Mouse (Mus musculus) intestine, embryonic 16.5 days (tissue): Measurements from ENCODE around the gene Slco1b2. TPM values are rescaled to one million over a fixed set of nuclear protein-coding genes. Genes with fewer than 3 reads are reported as not detected.

ENCODE experiments used
- ATAC-seq: fragments of 200-750 bp; cut with Nextera tagmentation; 2 replicates; pipeline ENCODE4 v1.8.0; 2017; ENCODE audit warnings: moderate TSS enrichment, moderate library complexity
- H3K27ac ChIP-seq: fragments of 300-500 bp; sonication (generic); 2 replicates; pipeline ENCODE4 v1.5.1; 2014; ENCODE audit warnings: mild to moderate bottlenecking, low read length
- H3K27me3 ChIP-seq: fragments of 300-500 bp; sonication (generic); replicated peaks from 2 replicates; pipeline ENCODE4 v1.6.1; 2014; ENCODE audit warnings: low read length, control low read depth, mixed read lengths; ENCODE audit not compliant: control insufficient read depth, insufficient read depth
- H3K36me3 ChIP-seq: fragments of 300-500 bp; sonication (generic); 2 replicates; pipeline ENCODE4 v1.6.1; 2014; ENCODE audit warnings: low read length, control low read depth; ENCODE audit not compliant: control insufficient read depth, insufficient read depth
- H3K4me1 ChIP-seq: fragments of 300-500 bp; sonication (generic); 2 replicates; pipeline ENCODE4 v1.6.1; 2014; ENCODE audit warnings: low read length, control low read depth, mixed read lengths; ENCODE audit not compliant: control insufficient read depth, insufficient read depth
- H3K4me2 ChIP-seq: fragments of 300-500 bp; sonication (generic); 2 replicates; pipeline ENCODE4 v1.6.1; 2014; ENCODE audit warnings: low read depth, low read length, control low read depth
- H3K4me3 ChIP-seq: fragments of 300-500 bp; sonication (generic); 2 replicates; pipeline ENCODE4 v1.5.1; 2014; ENCODE audit warnings: mild to moderate bottlenecking, low read length
- H3K9ac ChIP-seq: fragments of 300-500 bp; sonication (generic); 2 replicates; pipeline ENCODE4 v1.6.1; 2014; ENCODE audit warnings: low read depth, low read length
- H3K9me3 ChIP-seq: fragments of 300-500 bp; sonication (generic); 2 replicates; pipeline ENCODE4 v1.6.1; 2016; ENCODE audit warnings: low read length, control low read depth; ENCODE audit not compliant: control insufficient read depth
- WGBS: fragments of 180-500 bp; shearing (Covaris S2); extraction: QIAGEN DNeasy Blood & Tissue Kit; methylation state at CpG from one replicate; pipeline ENCODE4 v1.1.7; 2014; 5-methylcytosine and 5-hydroxymethylcytosine counted together
- polyA plus RNA-seq: library from polyadenylated mRNA; unstranded; fragments of >200 nt; fragmentation: Nextera tagmentation; extraction: Ambion mirVana; gene quantifications from 2 replicates; pipeline ENCODE4 v1.2.1, GENCODE M21; 2015

Slco1b2 gene
- polyA plus RNA-seq, 1 experiment from 2014 or later: 0.10 TPM

DNA sequence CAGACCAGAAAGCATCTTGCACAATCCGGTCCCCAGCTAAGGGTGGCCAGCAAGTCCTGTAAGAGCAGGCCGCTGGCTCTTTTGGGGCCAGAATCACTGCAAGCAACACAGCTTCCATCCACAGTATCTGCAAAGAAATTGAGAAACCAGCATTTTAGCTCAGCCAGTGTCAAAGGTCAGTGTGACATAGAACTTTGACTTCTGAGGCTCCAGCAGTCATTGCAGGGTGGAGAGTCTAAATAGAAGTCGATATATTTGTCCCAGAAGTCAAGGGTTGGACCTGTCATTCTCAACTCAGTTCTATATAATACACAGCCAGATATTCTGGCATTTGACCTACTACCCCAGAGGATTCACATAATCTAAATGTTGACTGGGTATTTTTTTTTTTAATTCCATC, 14.0 kb upstream of the Slco1b2 start:
- no peak overlapping the region for H3K27ac ChIP-seq
- ATAC-seq: no peak
- H3K9ac ChIP-seq: no peak overlapping the region
- H3K4me3 ChIP-seq: no peak overlapping the region
- no peaks in the 10 kb centered on the region for H3K9me3 ChIP-seq
- no peak overlapping the region for H3K4me2 ChIP-seq
- no peaks in the 10 kb centered on the region for H3K4me1 ChIP-seq
- WGBS: 88% methylated on average over 3 of the region's 3 CpGs
- no peaks in the 10 kb centered on the region for H3K36me3 ChIP-seq
- no peaks in the 10 kb centered on the region for H3K27me3 ChIP-seq

DNA sequence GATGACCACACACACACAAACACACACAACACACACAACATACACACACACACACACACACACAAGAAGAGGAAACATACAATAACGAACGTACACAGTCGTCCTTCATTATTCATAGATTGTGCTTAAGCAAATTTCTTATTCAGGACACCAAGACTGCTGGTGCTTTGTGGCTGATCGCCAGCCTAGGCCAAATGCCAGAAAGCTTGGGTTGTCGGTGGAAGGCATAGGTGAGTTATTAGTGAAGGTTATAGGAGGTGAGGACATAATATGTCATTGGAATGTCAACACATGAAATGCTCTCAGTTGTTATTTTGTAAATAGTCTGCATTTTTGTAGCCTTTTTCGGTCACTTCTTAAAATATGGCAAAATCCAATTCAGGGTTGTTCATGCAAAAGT, 3.6 kb downstream of the Slco1b2 start:
- Histone ChIP-seq H3K4me1 (no peaks in the 10 kb centered on the region), H3K36me3 (no peaks in the 10 kb centered on the region), H3K27me3 (no peaks in the 10 kb centered on the region), H3K9ac (no peak overlapping the region), H3K9me3 (no peaks in the 10 kb centered on the region), H3K27ac (no peak overlapping the region), H3K4me3 (no peak overlapping the region), H3K4me2 (no peak overlapping the region)
- WGBS: 88% methylated on average over 6 of the region's 6 CpGs
- ATAC-seq: no peak

DNA sequence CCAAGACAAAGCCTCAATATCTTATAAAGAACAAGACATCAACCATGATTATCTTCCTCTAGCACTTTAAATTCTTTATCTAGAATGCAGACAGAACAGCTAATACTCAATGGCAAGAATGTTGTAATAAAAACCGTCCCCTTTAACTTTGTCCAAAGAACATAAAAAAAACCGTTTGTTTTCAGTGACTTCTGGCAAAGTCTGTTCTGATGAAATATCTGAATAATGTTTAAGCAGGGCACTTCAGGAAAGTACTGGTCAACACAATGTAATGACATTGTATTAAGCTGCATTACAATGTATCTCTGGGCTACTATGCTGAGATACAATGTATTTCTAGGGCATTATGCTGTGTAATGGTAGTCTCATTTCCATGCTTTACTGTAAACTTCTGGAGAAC, 5.9 kb downstream of the Slco1b2 start:
- no peak overlapping the region for H3K4me3 ChIP-seq
- no peak for ATAC-seq
- no peak overlapping the region for H3K27ac ChIP-seq
- H3K36me3 ChIP-seq: no peaks in the 10 kb centered on the region
- H3K27me3 ChIP-seq: no peaks in the 10 kb centered on the region
- no peaks in the 10 kb centered on the region for H3K4me1 ChIP-seq
- no peak overlapping the region for H3K4me2 ChIP-seq
- H3K9ac ChIP-seq: no peak overlapping the region
- WGBS: 55% methylated on average over 2 of the region's 2 CpGs
- H3K9me3 ChIP-seq: no peaks in the 10 kb centered on the region

DNA sequence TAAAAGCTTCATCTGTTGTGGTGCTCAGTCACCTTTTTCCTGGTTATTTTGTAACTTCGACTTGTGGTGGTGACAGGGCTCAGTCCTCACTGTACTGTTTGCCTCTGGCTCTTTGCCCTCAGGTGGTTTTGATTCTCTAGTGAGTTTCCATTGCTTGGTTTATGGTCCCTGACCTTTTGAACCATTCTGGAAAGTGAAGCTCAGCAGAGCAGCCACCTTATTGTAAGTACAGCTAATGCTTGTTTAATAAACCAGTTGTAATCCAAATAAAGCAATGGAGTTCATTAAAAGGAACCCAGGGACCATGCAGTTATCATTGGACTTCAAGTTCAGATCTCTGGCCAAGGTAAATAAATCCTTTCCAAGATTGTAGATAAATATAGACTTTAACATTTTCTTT, 11.3 kb downstream of the Slco1b2 start:
- H3K36me3 ChIP-seq: no peaks in the 10 kb centered on the region
- H3K4me1 ChIP-seq: no peaks in the 10 kb centered on the region
- no peak overlapping the region for H3K9ac ChIP-seq
- no peak overlapping the region for H3K4me2 ChIP-seq
- ATAC-seq: peak; percentile 52
- no peaks in the 10 kb centered on the region for H3K9me3 ChIP-seq
- H3K27ac ChIP-seq: no peak overlapping the region
- 52% methylated on average over 1 of the region's 1 CpGs for WGBS
- no peaks in the 10 kb centered on the region for H3K27me3 ChIP-seq
- H3K4me3 ChIP-seq: no peak overlapping the region

DNA sequence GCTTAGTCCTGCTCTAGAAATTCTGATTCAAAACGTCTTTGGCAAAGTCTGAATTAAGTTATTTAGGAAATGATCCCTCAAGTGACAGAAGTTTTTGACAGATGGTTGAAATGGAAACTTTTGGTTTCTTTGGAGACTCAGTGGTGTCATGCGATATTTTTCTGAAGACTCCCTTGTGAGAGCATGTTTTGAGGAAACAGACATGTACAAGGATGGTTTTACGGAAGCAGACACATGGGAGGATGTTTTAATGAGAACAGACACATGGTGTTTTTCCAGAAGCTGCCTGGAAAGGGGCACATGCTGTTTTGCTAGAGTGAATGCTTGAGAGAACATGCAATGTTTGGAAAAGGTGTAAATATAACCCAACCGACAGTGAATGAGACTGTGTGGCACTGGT, 57.7 kb downstream of the Slco1b2 start:
- WGBS: 54% methylated on average over 4 of the region's 4 CpGs
- H3K27me3 ChIP-seq: no peaks in the 10 kb centered on the region; the same call in 1 of the 2 replicates
- no peak overlapping the region for H3K4me2 ChIP-seq
- ATAC-seq: no peak
- no peak overlapping the region for H3K9ac ChIP-seq
- H3K4me1 ChIP-seq: no peaks in the 10 kb centered on the region
- H3K4me3 ChIP-seq: no peak overlapping the region
- no peak overlapping the region for H3K27ac ChIP-seq
- H3K36me3 ChIP-seq: no peaks in the 10 kb centered on the region
- H3K9me3 ChIP-seq: no peaks in the 10 kb centered on the region

DNA sequence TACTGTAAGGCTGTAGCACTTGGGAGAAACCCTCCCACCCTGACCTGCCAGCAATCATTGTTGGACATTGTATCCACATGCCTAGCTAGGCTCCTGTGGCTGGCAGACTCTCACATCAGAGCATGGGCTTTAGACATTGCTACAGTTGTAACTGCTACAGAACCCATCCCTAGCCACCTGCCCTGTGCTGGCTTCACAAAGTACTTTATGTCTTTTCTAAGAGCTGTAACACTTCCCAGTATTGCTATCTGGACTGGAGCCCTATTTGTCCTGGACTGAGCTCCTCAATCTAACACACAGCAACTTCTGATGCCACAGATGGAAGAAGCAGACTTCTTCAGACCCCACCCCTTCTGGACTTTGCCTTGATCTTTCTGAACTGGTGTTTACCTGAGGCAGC, 61.9 kb downstream of the Slco1b2 start:
- no peaks in the 10 kb centered on the region for H3K36me3 ChIP-seq
- no peaks in the 10 kb centered on the region for H3K4me1 ChIP-seq
- no peak overlapping the region for H3K9ac ChIP-seq
- no peak for ATAC-seq
- H3K27ac ChIP-seq: no peak overlapping the region
- no peaks in the 10 kb centered on the region for H3K9me3 ChIP-seq
- H3K4me3 ChIP-seq: no peak overlapping the region
- no peaks in the 10 kb centered on the region; the same call in 1 of the 2 replicates for H3K27me3 ChIP-seq
- no peak overlapping the region for H3K4me2 ChIP-seq

Other genes starting within 250 kb of the Slco1b2 start
- 0.09 TPM in 1 of 2 replicates, not detected in the other for gene Slco1c1, start 105.2 kb upstream of the Slco1b2 start, polyA plus RNA-seq
- gene Gm5724, start 144.3 kb downstream of the Slco1b2 start, polyA plus RNA-seq: not detected in 2 replicates
- gene Slco1a4, start 226.7 kb downstream of the Slco1b2 start, polyA plus RNA-seq: not detected in 2 replicates